Mouse (Mus musculus): ENCODE results near the gene Gkn1.

DNA sequence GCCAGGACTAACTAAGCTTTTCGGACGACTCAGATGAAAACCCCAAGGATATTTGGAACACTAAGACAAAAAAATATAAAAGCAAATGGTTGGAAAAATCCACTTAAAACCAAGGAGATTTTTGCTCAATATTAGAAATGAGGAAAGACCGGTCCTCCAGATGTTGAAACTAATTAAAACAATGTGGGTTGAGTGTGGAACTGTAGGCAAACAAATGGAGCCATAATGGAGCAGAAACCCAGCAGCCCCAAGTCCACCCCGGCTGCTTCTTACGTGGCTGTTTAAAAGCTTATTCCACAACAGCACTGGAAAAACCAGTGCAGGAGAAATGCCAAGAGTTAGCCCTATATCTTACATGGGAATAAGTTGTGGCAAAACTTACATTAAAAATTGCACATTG, 48.0 kb downstream of the Gkn1 start:
- TF ChIP-seq CTCF (IDR thresholded peaks at IDR 0.05), result no peak
- no peak for TF ChIP-seq POLR2A (IDR thresholded peaks at IDR 0.05; ENCODE audit: insufficient read depth, low read depth, low read length)

All from heart, adult 2 months (tissue).